Comparison of ENCODE assay signal across 21 mouse cellular contexts in genomic region chr14:34582740-34583427, GRCm38 (mm10). TPM values are rescaled to one million over a fixed set of nuclear protein-coding genes. Genes with fewer than 3 reads are reported as not detected.
A peak's percentile ranks its signal among the peaks of the same experiment; 100 is the strongest.
DNase-seq lines count a peak whose midpoint lies in the region; ATAC-seq and TF ChIP-seq lines count a peak whose summit lies in the region.
"Had no signal": no experiment of that assay in that cellular context is flagged by ENCODE, and none has a peak within 500 bp of the region (broad histone marks: within the 10 kb centered on the region; RNA-seq: fewer than 3 reads in every experiment).

No protein-coding gene starts in this region.

- 0 out of 2 replicates have a peak, but pooled peaks have one; percentile 21 for ATAC-seq in lung, postnatal 0 days
- no peak for ATAC-seq in hindbrain, embryonic 13.5 days (ENCODE audit: low FRiP score)
- ATAC-seq: intestine, embryonic 15.5 days had no signal

- H3K36me3 ChIP-seq in lung, postnatal 0 days (ENCODE audit: insufficient read depth, low read length) = no peaks in the 10 kb centered on the region
- H3K36me3 ChIP-seq in hindbrain, embryonic 13.5 days = no peaks in the 10 kb centered on the region
- H3K36me3 ChIP-seq: intestine, embryonic 15.5 days; liver, embryonic 13.5 days; neural tube, embryonic 13.5 days had no signal

- intact Hi-C loops in gastrocnemius, adult 2 months (cut with DNase I) = no loop called here
- intact Hi-C loops in heart, postnatal 36 days (cut with DNase I) = no loop called here

- WGBS in lung, postnatal 0 days = 36% methylated on average over 3 of the region's 3 CpGs
- 72% methylated on average over 3 of the region's 3 CpGs for WGBS in hindbrain, embryonic 13.5 days

- H3K9ac ChIP-seq in lung, postnatal 0 days (replicated peaks; ENCODE audit: low read depth) = no peak overlapping the region
- H3K9ac ChIP-seq in hindbrain, embryonic 13.5 days = no peak overlapping the region
- H3K9ac ChIP-seq: intestine, embryonic 15.5 days; liver, embryonic 13.5 days; neural tube, embryonic 13.5 days had no signal

- no peak for TF ChIP-seq EP300 in lung, postnatal 0 days (IDR thresholded peaks at IDR 0.05)

- peak; percentile 69 for DNase-seq in gastrocnemius, adult 2 months
- no peak for DNase-seq in gastrocnemius, adult 18-20 months (ENCODE audit: low spot score)
- DNase-seq in lung, postnatal 0 days (ENCODE audit: low spot score) = no peak
- DNase-seq in lung, postnatal 14 days = no peak
- peak; percentile 56 to 60 for DNase-seq in heart, postnatal 36 days
- DNase-seq in testis, postnatal 10 days (ENCODE audit: low spot score) = peak; percentile 66
- DNase-seq in adrenal gland, adult 2 months = no peak
- DNase-seq: liver, embryonic 13.5 days; retina, postnatal 1 day; spleen, adult 18-20 months had no signal

- H3K4me1 ChIP-seq in lung, postnatal 0 days (ENCODE audit: insufficient read depth, low read depth, low read length) = no peaks in the 10 kb centered on the region
- no peaks in the 10 kb centered on the region for H3K4me1 ChIP-seq in hindbrain, embryonic 13.5 days (replicated peaks)
- H3K4me1 ChIP-seq: neural tube, embryonic 13.5 days had no signal

- TF ChIP-seq CTCF in gastrocnemius, adult 2 months (IDR thresholded peaks at IDR 0.05) = no peak
- no peak for TF ChIP-seq CTCF in lung, postnatal 0 days (IDR thresholded peaks at IDR 0.05)

- no peaks in the 10 kb centered on the region for H3K27me3 ChIP-seq in lung, postnatal 0 days (replicated peaks; ENCODE audit: insufficient read depth, low read length)
- no peaks in the 10 kb centered on the region for H3K27me3 ChIP-seq in hindbrain, embryonic 13.5 days
- H3K27me3 ChIP-seq: CH12.LX; intestine, embryonic 15.5 days; neural tube, embryonic 13.5 days had no signal

- H3K9me3 ChIP-seq in lung, postnatal 0 days (ENCODE audit: low read length) = no peaks in the 10 kb centered on the region
- no peaks in the 10 kb centered on the region for H3K9me3 ChIP-seq in hindbrain, embryonic 13.5 days
- H3K9me3 ChIP-seq: intestine, embryonic 15.5 days; liver, embryonic 13.5 days; neural tube, embryonic 13.5 days had no signal

- peak overlapping the region; percentile 88 for H3K4me3 ChIP-seq in gastrocnemius, adult 2 months
- H3K4me3 ChIP-seq in lung, postnatal 0 days (ENCODE audit: low read depth, low read length) = no peak overlapping the region
- no peak overlapping the region for H3K4me3 ChIP-seq in hindbrain, embryonic 13.5 days
- H3K4me3 ChIP-seq: intestine, embryonic 15.5 days; liver, embryonic 13.5 days; neural tube, embryonic 13.5 days had no signal

- H3K4me2 ChIP-seq in lung, postnatal 0 days (replicated peaks; ENCODE audit: low read depth, low read length) = no peak overlapping the region
- H3K4me2 ChIP-seq in hindbrain, embryonic 13.5 days = no peak overlapping the region
- H3K4me2 ChIP-seq: intestine, embryonic 15.5 days; liver, embryonic 13.5 days; neural tube, embryonic 13.5 days had no signal

- H3K27ac ChIP-seq in gastrocnemius, adult 2 months = peak overlapping the region; percentile 99
- H3K27ac ChIP-seq in lung, postnatal 0 days (ENCODE audit: low read length) = no peak overlapping the region
- H3K27ac ChIP-seq in hindbrain, embryonic 13.5 days = no peak overlapping the region
- H3K27ac ChIP-seq: intestine, embryonic 15.5 days; liver, embryonic 13.5 days; neural tube, embryonic 13.5 days; stomach, postnatal 0 days had no signal

RNA-seq across cellular contexts. Expression of gene Ldb3, which starts 5.6 kb away (rescaled TPM):
- 1,000 to 10,000 TPM; 1,886 to 2,548 TPM for total RNA-seq in gastrocnemius, adult 2 months (2021)
- 1,000 to 10,000 TPM; 2,008 to 2,153 TPM for total RNA-seq in gastrocnemius, adult 18-20 months (2021)
- 2.6 and 3.3 TPM in 2 replicates for polyA plus RNA-seq in lung, postnatal 0 days (2015; fragmentation: Nextera tagmentation; extraction: Ambion mirVana)
- 100 to 1,000 TPM; 988 to 990 TPM for total RNA-seq in heart, postnatal 36 days (2021)
- under 1 TPM; 0.58 to 0.76 TPM for total RNA-seq in adrenal gland, adult 2 months (2021)
- polyA plus RNA-seq in adrenal gland, adult 2 months (2012; rRNA removed) = 0.79 and 1.4 TPM in 2 replicates
- 0.50 and 0.56 TPM in 2 replicates for polyA plus RNA-seq in hindbrain, embryonic 13.5 days (2015; fragmentation: Nextera tagmentation; extraction: Ambion mirVana)
- total RNA-seq: megakaryocyte, adult 5-6 weeks had no signal

RNA-seq across cellular contexts. Expression of gene Opn4, which starts 17.1 kb away (rescaled TPM):
- total RNA-seq in gastrocnemius, adult 2 months (2021) = not detected
- not detected for total RNA-seq in gastrocnemius, adult 18-20 months (2021)
- 0.12 and 0.15 TPM in 2 replicates for polyA plus RNA-seq in lung, postnatal 0 days (2015; fragmentation: Nextera tagmentation; extraction: Ambion mirVana)
- 1 to 10 TPM; 2.2 to 3.1 TPM for total RNA-seq in heart, postnatal 36 days (2021)
- under 1 TPM in 1 of 2 experiments, not detected in 1; 0.26 TPM for total RNA-seq in adrenal gland, adult 2 months (2021)
- polyA plus RNA-seq in adrenal gland, adult 2 months (2012; rRNA removed) = 0.26 TPM in 1 of 2 replicates, not detected in the other
- polyA plus RNA-seq in hindbrain, embryonic 13.5 days (2015; fragmentation: Nextera tagmentation; extraction: Ambion mirVana) = not detected in 2 replicates
- total RNA-seq: CH12.LX; hematopoietic stem cell, adult 5-6 weeks; layer of hippocampus, postnatal 14 days; left cerebral cortex, postnatal 25 days; megakaryocyte, adult 5-6 weeks; midbrain, postnatal 0 days had no signal
- polyA plus RNA-seq: intestine, embryonic 15.5 days; liver, embryonic 13.5 days; neural tube, embryonic 13.5 days; stomach, postnatal 0 days; urinary bladder, adult 2 months had no signal

Comparison
In these comparisons a context has a peak if more than half of its experiments do, and no peak if none do; other contexts are left out.
1. DNase-seq: peak in gastrocnemius, adult 2 months (single experiment), heart, postnatal 36 days (2 of 2) and testis, postnatal 10 days (single experiment); none in gastrocnemius, adult 18-20 months (single experiment), lung, postnatal 0 days (single experiment), lung, postnatal 14 days (single experiment) and adrenal gland, adult 2 months (single experiment).
2. RNA of gene Ldb3, which starts 5.6 kb away (total RNA-seq): 1,886 to 2,548 TPM in gastrocnemius, adult 2 months, 2,008 to 2,153 TPM in gastrocnemius, adult 18-20 months and 988 to 990 TPM in heart, postnatal 36 days; 0.58 to 0.76 TPM in adrenal gland, adult 2 months; every median in the first group is over 100 times any median in the second.